Mouse (Mus musculus): Measurements from ENCODE around the gene Gm3415.
"Not testable (repeated sequence)": the region's sequence is repeated elsewhere in the genome, so short reads cannot be mapped to it uniquely, and the experiment has no call there.

DNA sequence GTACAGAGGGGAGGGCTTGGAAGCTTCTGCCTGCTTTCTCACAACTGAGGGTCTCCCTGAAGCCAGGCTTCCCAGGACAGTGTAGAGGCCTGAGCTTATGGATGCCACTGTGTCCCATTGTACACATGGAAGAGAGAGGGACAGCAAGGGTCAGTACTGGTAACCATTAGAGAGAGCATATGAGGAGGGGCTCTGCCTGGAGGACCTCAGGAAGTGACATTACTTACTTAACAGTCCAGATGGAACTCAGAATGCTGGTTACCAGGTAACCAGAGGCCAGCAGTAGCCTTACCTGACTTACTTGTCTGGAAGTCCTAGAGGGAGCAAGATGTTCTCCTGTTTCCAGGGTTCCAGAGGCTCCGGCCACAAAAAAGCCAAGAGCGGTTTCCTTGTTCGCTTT lies 30.4 kb upstream of the Gm3415 start, which contains the start of gene Gm3404:
- TF ChIP-seq POLR2A (IDR thresholded peaks at IDR 0.05; ENCODE audit: low read depth, low read length); CTCF (IDR thresholded peaks at IDR 0.05; ENCODE audit: borderline replicate concordance, insufficient read depth, low read length): not testable (repeated sequence)
